Mouse (Mus musculus) cortical plate, adult 2 months (tissue): ENCODE results near the gene Hpn.

Experiments
- CTCF ChIP-seq: fragments of 200-500 bp; IDR thresholded peaks from 2 replicates; pipeline ENCODE4 v1.5.1; 2011; ENCODE audit warnings: mild to moderate bottlenecking, control low read depth, low read length; ENCODE audit not compliant: insufficient read depth; ENCODE audit errors: extremely low read depth
- POLR2A ChIP-seq: fragments of 200-500 bp; IDR thresholded peaks from 2 replicates; pipeline ENCODE4 v1.6.1; 2011; ENCODE audit warnings: mild to moderate bottlenecking, low read length, control low read depth; ENCODE audit not compliant: insufficient read depth; ENCODE audit errors: extremely low read depth

DNA sequence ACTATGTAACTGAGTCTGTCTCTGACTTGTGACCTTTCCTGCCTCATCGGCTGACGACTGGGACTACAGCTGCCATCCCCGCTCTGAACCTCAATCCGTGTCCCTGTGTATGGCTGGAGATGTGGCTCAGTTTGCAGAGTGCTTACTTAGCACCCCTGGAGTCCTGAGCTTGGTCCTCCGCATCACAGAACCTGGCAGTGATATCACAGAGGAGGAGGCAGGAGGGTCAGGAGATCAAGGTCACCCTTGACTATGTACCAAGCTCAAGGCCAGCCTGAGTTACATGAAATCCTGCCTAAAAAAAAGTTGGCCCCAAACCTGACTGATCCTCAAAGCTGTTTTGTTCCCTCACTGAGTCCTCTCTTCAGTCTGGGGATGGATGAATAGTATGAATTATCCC is 57.4 kb downstream of the Hpn start:
- no peak for TF ChIP-seq POLR2A
- TF ChIP-seq CTCF: no peak
